27 mouse cellular contexts compared by ENCODE assay signal in genomic region chr10:38677453-38677852, GRCm38 (mm10).
DNase-seq lines count a peak whose midpoint lies in the region; ATAC-seq and TF ChIP-seq lines count a peak whose summit lies in the region.
"Had no signal": no experiment of that assay in that cellular context is flagged by ENCODE, and none has a peak within 500 bp of the region (broad histone marks: within the 10 kb centered on the region; RNA-seq: fewer than 3 reads in every experiment).

No protein-coding gene starts in this region.

- peak; percentile 9 for DNase-seq in embryonic facial prominence, embryonic 11.5 days (ENCODE audit: low spot score)
- no peak for DNase-seq in embryonic facial prominence, embryonic 10.5 days (ENCODE audit: low spot score)
- peak; percentile 6 for DNase-seq in NIH3T3 (ENCODE audit: low read depth)
- peak; percentile 44 for DNase-seq in forelimb bud, embryonic 11.5 days (ENCODE audit: low read depth, low spot score)
- DNase-seq in limb, embryonic 14.5 days (ENCODE audit: low spot score) = peak; percentile 65
- no peak for DNase-seq in right cerebral cortex, postnatal 4 days
- no peak for DNase-seq in heart, postnatal 25 days (ENCODE audit: low spot score)
- DNase-seq: adrenal gland, adult 2 months; adrenal gland, postnatal 10 days; adrenal gland, postnatal 25 days; B cell, adult 2 months; cerebellum, adult 11 months; cerebellum, adult 18-20 months; cerebellum, adult 8-10 months; cerebellum, adult 9-11 months; cerebellum, postnatal 14 days; cerebellum, postnatal 36 days had no signal

- intact Hi-C loops in heart, postnatal 25 days (cut with DNase I) = no loop called here

- no peaks in the 10 kb centered on the region for H3K27me3 ChIP-seq in embryonic facial prominence, embryonic 11.5 days (ENCODE audit: control insufficient read depth, insufficient read depth, low read length)
- H3K27me3 ChIP-seq in embryonic facial prominence, embryonic 10.5 days (replicated peaks; ENCODE audit: low read depth, poor library complexity, severe bottlenecking) = no peaks in the 10 kb centered on the region
- no peaks in the 10 kb centered on the region for H3K27me3 ChIP-seq in limb, embryonic 14.5 days (ENCODE audit: control insufficient read depth, insufficient read depth, low read length)
- H3K27me3 ChIP-seq: CH12.LX; embryonic facial prominence, embryonic 12.5 days; embryonic facial prominence, embryonic 15.5 days; forebrain, embryonic 12.5 days had no signal

- no peak overlapping the region for H3K9ac ChIP-seq in embryonic facial prominence, embryonic 11.5 days (replicated peaks; ENCODE audit: low read length)
- no peak overlapping the region for H3K9ac ChIP-seq in limb, embryonic 14.5 days (ENCODE audit: low read depth, low read length, severe bottlenecking)
- H3K9ac ChIP-seq: embryonic facial prominence, embryonic 12.5 days; embryonic facial prominence, embryonic 15.5 days; forebrain, embryonic 12.5 days had no signal

- H3K4me3 ChIP-seq in embryonic facial prominence, embryonic 11.5 days (ENCODE audit: low read depth, low read length) = no peak overlapping the region
- H3K4me3 ChIP-seq in embryonic facial prominence, embryonic 10.5 days = no peak overlapping the region
- no peak overlapping the region for H3K4me3 ChIP-seq in limb, embryonic 14.5 days (replicated peaks; ENCODE audit: low read length)
- H3K4me3 ChIP-seq: embryonic facial prominence, embryonic 12.5 days; embryonic facial prominence, embryonic 15.5 days; erythroblast, embryonic 14.5 days; forebrain, embryonic 10.5 days; forebrain, embryonic 12.5 days had no signal

- no peaks in the 10 kb centered on the region for H3K36me3 ChIP-seq in embryonic facial prominence, embryonic 11.5 days (replicated peaks; ENCODE audit: control insufficient read depth, insufficient read depth, low read depth, low read length)
- no peaks in the 10 kb centered on the region for H3K36me3 ChIP-seq in embryonic facial prominence, embryonic 10.5 days (replicated peaks)
- no peaks in the 10 kb centered on the region for H3K36me3 ChIP-seq in limb, embryonic 14.5 days (ENCODE audit: control insufficient read depth, insufficient read depth, low read length)
- H3K36me3 ChIP-seq: embryonic facial prominence, embryonic 12.5 days; embryonic facial prominence, embryonic 15.5 days; forebrain, embryonic 10.5 days; forebrain, embryonic 12.5 days; G1E had no signal

- no peak overlapping the region for H3K4me2 ChIP-seq in embryonic facial prominence, embryonic 11.5 days (ENCODE audit: low read depth, low read length)
- H3K4me2 ChIP-seq in limb, embryonic 14.5 days (replicated peaks; ENCODE audit: low read depth, low read length, severe bottlenecking) = no peak overlapping the region
- H3K4me2 ChIP-seq: embryonic facial prominence, embryonic 12.5 days; embryonic facial prominence, embryonic 15.5 days; forebrain, embryonic 12.5 days had no signal

- TF ChIP-seq POLR2A in limb, embryonic 14.5 days (IDR thresholded peaks at IDR 0.05; ENCODE audit: borderline replicate concordance, extremely low read depth, insufficient read depth, insufficient read length) = no peak

- H3K27ac ChIP-seq in embryonic facial prominence, embryonic 11.5 days (replicated peaks; ENCODE audit: low read depth, low read length) = no peak overlapping the region
- H3K27ac ChIP-seq in embryonic facial prominence, embryonic 10.5 days (replicated peaks) = no peak overlapping the region
- no peak overlapping the region for H3K27ac ChIP-seq in limb, embryonic 14.5 days (replicated peaks; ENCODE audit: low read depth, low read length)
- H3K27ac ChIP-seq: forebrain, embryonic 10.5 days; forebrain, embryonic 12.5 days had no signal

- WGBS in embryonic facial prominence, embryonic 11.5 days = 47% methylated on average over 2 of the region's 2 CpGs
- WGBS in embryonic facial prominence, embryonic 10.5 days = 71% methylated on average over 2 of the region's 2 CpGs
- WGBS in limb, embryonic 14.5 days = 14% methylated on average over 2 of the region's 2 CpGs

- no peaks in the 10 kb centered on the region for H3K9me3 ChIP-seq in embryonic facial prominence, embryonic 11.5 days (replicated peaks; ENCODE audit: control insufficient read depth, low read length)
- peaks cover 8% of the 10 kb centered on the region; the same call in 1 of the 2 replicates for H3K9me3 ChIP-seq in embryonic facial prominence, embryonic 10.5 days
- H3K9me3 ChIP-seq in limb, embryonic 14.5 days (ENCODE audit: control insufficient read depth, low read length) = no peaks in the 10 kb centered on the region
- H3K9me3 ChIP-seq: embryonic facial prominence, embryonic 12.5 days; embryonic facial prominence, embryonic 15.5 days; G1E had no signal

- no peak for ATAC-seq in embryonic facial prominence, embryonic 11.5 days (replicated peaks; ENCODE audit: insufficient number of reproducible peaks, low FRiP score, low TSS enrichment, low read depth)
- peak; percentile 37; the same call in 1 of the 2 replicates for ATAC-seq in limb, embryonic 14.5 days (ENCODE audit: low FRiP score, low read depth)
- ATAC-seq: CD4-positive, CD25-positive, alpha-beta regulatory T cell, adult 4 months; forebrain, embryonic 14.5 days; forebrain, embryonic 16.5 days had no signal

- H3K4me1 ChIP-seq in embryonic facial prominence, embryonic 11.5 days (ENCODE audit: control insufficient read depth, insufficient read depth, low read length) = no peaks in the 10 kb centered on the region
- no peaks in the 10 kb centered on the region for H3K4me1 ChIP-seq in embryonic facial prominence, embryonic 10.5 days
- no peaks in the 10 kb centered on the region for H3K4me1 ChIP-seq in limb, embryonic 14.5 days (ENCODE audit: control insufficient read depth, insufficient read depth, low read length)
- H3K4me1 ChIP-seq: embryonic facial prominence, embryonic 12.5 days; embryonic facial prominence, embryonic 15.5 days; forebrain, embryonic 10.5 days; forebrain, embryonic 12.5 days had no signal

Comparison
In these comparisons a context has a peak if more than half of its experiments do, and no peak if none do; other contexts are left out.
1. DNase-seq: peak in embryonic facial prominence, embryonic 11.5 days (single experiment), NIH3T3 (single experiment), forelimb bud, embryonic 11.5 days (single experiment) and limb, embryonic 14.5 days (single experiment); none in embryonic facial prominence, embryonic 10.5 days (single experiment), right cerebral cortex, postnatal 4 days (single experiment) and heart, postnatal 25 days (single experiment).